Mouse (Mus musculus): Measurements from ENCODE around the gene Plekhm3. TPM values are rescaled to one million over a fixed set of nuclear protein-coding genes. Genes with fewer than 3 reads are reported as not detected.

Gene Plekhm3
- 5.0 and 9.1 TPM in 2 replicates for polyA plus RNA-seq (2015; fragmentation: Nextera tagmentation; extraction: Ambion mirVana)

DNA sequence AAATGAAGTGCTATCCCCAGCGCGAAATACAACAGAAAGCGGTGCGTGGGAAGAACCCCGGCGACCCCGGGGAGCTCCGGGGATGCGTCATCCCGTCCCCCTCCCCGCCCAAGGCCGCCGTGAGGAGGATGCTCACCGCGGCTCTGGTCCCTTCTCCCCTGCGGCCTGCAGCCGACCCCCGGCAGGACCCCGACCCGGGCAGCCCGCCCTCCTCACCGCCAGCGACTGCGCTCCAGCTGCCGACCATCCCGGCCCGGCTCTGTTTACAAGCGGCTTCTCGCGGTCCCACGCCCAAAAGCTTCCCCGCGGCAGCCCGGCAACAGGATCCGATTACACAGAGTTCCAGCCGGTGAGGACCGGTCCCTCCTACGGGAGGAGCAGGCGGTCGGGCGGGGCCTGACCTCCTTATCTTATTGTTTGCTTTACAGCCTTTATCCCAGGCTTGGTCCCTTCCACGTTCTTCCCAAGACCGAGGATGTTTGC, at the start of gene Plekhm3:
Gene Plekhm3, minus strand, starts transcription at position 346 of the 483 bp plus-strand sequence.
- WGBS, result under 1% methylated on average over 42 of the region's 43 CpGs
- H3K9ac ChIP-seq (replicated peaks; ENCODE audit: low read length), result peak within 1 kb of the TSS; percentile 85
- H3K4me3 ChIP-seq (ENCODE audit: low read length), result peak within 1 kb of the TSS; percentile 97
- ATAC-seq (ENCODE audit: low FRiP score, low TSS enrichment), result peak; percentile 96
- H3K36me3 ChIP-seq (ENCODE audit: insufficient read depth, low read length), result no peaks in the 10 kb centered on the region
- H3K9me3 ChIP-seq (ENCODE audit: low read length), result peaks cover 4% of the 10 kb centered on the region
- H3K27me3 ChIP-seq (ENCODE audit: insufficient read depth, low read length), result no peaks in the 10 kb centered on the region
- peaks cover 5% of the 10 kb centered on the region for H3K4me1 ChIP-seq (ENCODE audit: insufficient read depth, low read length)
- H3K27ac ChIP-seq (ENCODE audit: low read length), result peak within 1 kb of the TSS; percentile 63
- peak within 1 kb of the TSS; percentile 77 for H3K4me2 ChIP-seq (replicated peaks; ENCODE audit: low read depth, low read length)

DNA sequence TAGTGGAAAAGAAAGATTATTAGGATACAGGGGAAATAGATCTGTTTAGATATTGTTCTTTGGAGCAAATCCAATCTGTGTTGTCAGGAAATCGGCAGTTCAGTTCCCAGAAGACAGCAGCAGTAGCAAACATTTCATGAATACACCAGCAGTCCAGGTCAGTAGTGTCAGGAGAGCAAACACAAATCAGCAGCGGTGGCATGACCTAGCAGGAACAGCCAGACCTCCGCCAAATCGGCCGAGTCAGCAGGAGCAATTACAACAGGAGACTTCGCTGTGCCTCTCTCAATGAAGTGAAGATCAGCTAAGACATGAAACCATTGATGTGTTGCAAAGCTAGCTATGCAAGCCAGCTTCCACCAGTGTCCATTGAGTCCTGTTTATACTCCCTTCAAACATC, 49.0 kb upstream of the Plekhm3 start:
- Histone ChIP-seq H3K4me3 (ENCODE audit: low read length) (no peak overlapping the region), H3K4me1 (ENCODE audit: insufficient read depth, low read length) (no peaks in the 10 kb centered on the region), H3K27me3 (ENCODE audit: insufficient read depth, low read length) (no peaks in the 10 kb centered on the region), H3K9me3 (ENCODE audit: low read length) (no peaks in the 10 kb centered on the region), H3K9ac (replicated peaks; ENCODE audit: low read length) (no peak overlapping the region), H3K36me3 (ENCODE audit: insufficient read depth, low read length) (no peaks in the 10 kb centered on the region), H3K27ac (ENCODE audit: low read length) (no peak overlapping the region), H3K4me2 (replicated peaks; ENCODE audit: low read depth, low read length) (no peak overlapping the region)
- 68% methylated on average over 6 of the region's 6 CpGs for WGBS
- ATAC-seq (ENCODE audit: low FRiP score, low TSS enrichment), result no peak

DNA sequence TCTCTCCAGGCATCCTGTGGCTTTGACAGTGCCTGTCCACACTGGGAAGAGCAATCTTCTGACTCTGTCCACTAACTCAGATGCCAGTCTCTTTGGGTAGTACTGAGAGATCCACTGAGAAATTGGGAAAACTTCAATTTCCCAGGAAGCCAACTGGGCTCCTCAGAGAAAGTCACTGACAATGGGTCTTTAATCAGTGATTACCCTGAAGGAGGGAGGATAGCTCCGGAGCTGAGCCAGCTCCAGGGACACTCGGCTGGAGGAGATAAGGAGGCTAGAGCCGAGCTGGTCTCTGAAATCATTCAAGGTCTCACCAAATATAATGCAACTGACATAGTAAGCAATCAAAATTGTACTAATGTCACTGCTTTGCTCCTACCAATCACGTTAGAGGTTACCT, 47.9 kb upstream of the Plekhm3 start:
- Histone ChIP-seq H3K9ac (replicated peaks; ENCODE audit: low read length) (no peak overlapping the region), H3K9me3 (ENCODE audit: low read length) (no peaks in the 10 kb centered on the region), H3K27me3 (ENCODE audit: insufficient read depth, low read length) (no peaks in the 10 kb centered on the region), H3K36me3 (ENCODE audit: insufficient read depth, low read length) (no peaks in the 10 kb centered on the region), H3K4me1 (ENCODE audit: insufficient read depth, low read length) (no peaks in the 10 kb centered on the region), H3K27ac (ENCODE audit: low read length) (no peak overlapping the region), H3K4me2 (replicated peaks; ENCODE audit: low read depth, low read length) (no peak overlapping the region), H3K4me3 (ENCODE audit: low read length) (no peak overlapping the region)
- ATAC-seq (ENCODE audit: low FRiP score, low TSS enrichment), result no peak
- WGBS, result 81% methylated on average over 4 of the region's 4 CpGs

DNA sequence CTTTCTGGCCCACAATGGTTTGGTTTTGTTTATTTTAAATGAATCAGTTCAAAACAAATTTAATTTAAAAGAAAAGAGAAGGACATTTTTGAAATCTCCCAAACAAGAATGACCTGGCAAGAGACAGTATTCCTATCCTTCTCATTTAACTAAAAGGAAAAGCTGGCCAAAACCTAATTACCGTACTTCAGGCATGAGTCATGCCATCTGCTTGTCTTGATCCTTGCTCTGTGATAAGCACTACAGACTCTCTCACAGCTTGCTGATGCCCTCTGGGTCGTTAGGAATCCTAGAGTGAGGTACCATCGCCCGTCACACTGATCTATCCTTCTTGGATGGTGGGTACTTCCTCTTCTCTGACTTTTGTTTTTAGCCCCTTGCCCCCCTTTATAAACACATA, 36.6 kb upstream of the Plekhm3 start:
- no peak overlapping the region for H3K9ac ChIP-seq (replicated peaks; ENCODE audit: low read length)
- no peaks in the 10 kb centered on the region for H3K36me3 ChIP-seq (ENCODE audit: insufficient read depth, low read length)
- H3K4me2 ChIP-seq (replicated peaks; ENCODE audit: low read depth, low read length), result no peak overlapping the region
- H3K4me1 ChIP-seq (ENCODE audit: insufficient read depth, low read length), result no peaks in the 10 kb centered on the region
- H3K4me3 ChIP-seq (ENCODE audit: low read length), result no peak overlapping the region
- no peaks in the 10 kb centered on the region for H3K9me3 ChIP-seq (ENCODE audit: low read length)
- WGBS, result 72% methylated on average over 4 of the region's 4 CpGs
- no peaks in the 10 kb centered on the region for H3K27me3 ChIP-seq (ENCODE audit: insufficient read depth, low read length)
- no peak for ATAC-seq (ENCODE audit: low FRiP score, low TSS enrichment)
- H3K27ac ChIP-seq (ENCODE audit: low read length), result no peak overlapping the region

- no peaks in the 10 kb centered on the region for H3K9me3 ChIP-seq (ENCODE audit: low read length)
- no peak overlapping the region for H3K4me2 ChIP-seq (replicated peaks; ENCODE audit: low read depth, low read length)
- no peaks in the 10 kb centered on the region for H3K27me3 ChIP-seq (ENCODE audit: insufficient read depth, low read length)
- no peak overlapping the region for H3K4me3 ChIP-seq (ENCODE audit: low read length)
- H3K9ac ChIP-seq (replicated peaks; ENCODE audit: low read length), result no peak overlapping the region
- H3K27ac ChIP-seq (ENCODE audit: low read length), result no peak overlapping the region
- H3K4me1 ChIP-seq (ENCODE audit: insufficient read depth, low read length), result no peaks in the 10 kb centered on the region
- no peaks in the 10 kb centered on the region for H3K36me3 ChIP-seq (ENCODE audit: insufficient read depth, low read length)
- no peak for ATAC-seq (ENCODE audit: low FRiP score, low TSS enrichment)
Measured at GRCm38 (mm10) chr1:64988176-64988575, 31.6 kb upstream of the Plekhm3 start.

- Histone ChIP-seq H3K4me3 (ENCODE audit: low read length) (no peak overlapping the region), H3K9ac (replicated peaks; ENCODE audit: low read length) (no peak overlapping the region), H3K27me3 (ENCODE audit: insufficient read depth, low read length) (no peaks in the 10 kb centered on the region), H3K27ac (ENCODE audit: low read length) (no peak overlapping the region), H3K4me1 (ENCODE audit: insufficient read depth, low read length) (no peaks in the 10 kb centered on the region), H3K36me3 (ENCODE audit: insufficient read depth, low read length) (no peaks in the 10 kb centered on the region), H3K9me3 (ENCODE audit: low read length) (no peaks in the 10 kb centered on the region), H3K4me2 (replicated peaks; ENCODE audit: low read depth, low read length) (no peak overlapping the region)
- no peak for ATAC-seq (ENCODE audit: low FRiP score, low TSS enrichment)
- 45% methylated on average over 7 of the region's 7 CpGs for WGBS
Measured at GRCm38 (mm10) chr1:64986120-64986519, 29.5 kb upstream of the Plekhm3 start.

GRCm38 (mm10) chr1:64983247-64983646, 26.6 kb upstream of the Plekhm3 start:
- WGBS, result 78% methylated on average over 3 of the region's 3 CpGs
- ATAC-seq (ENCODE audit: low FRiP score, low TSS enrichment), result no peak
- H3K9ac ChIP-seq (replicated peaks; ENCODE audit: low read length), result no peak overlapping the region

GRCm38 (mm10) chr1:64978321-64978799, 21.7 kb upstream of the Plekhm3 start:
- ATAC-seq (ENCODE audit: low FRiP score, low TSS enrichment), result peak; percentile 75
- 70% methylated on average over 7 of the region's 7 CpGs for WGBS
- H3K27me3 ChIP-seq (ENCODE audit: insufficient read depth, low read length), result no peaks in the 10 kb centered on the region

More at GRCm38 (mm10) chr1:64983247-64983646, 26.6 kb upstream of the Plekhm3 start:
- no peak overlapping the region for H3K4me2 ChIP-seq (replicated peaks; ENCODE audit: low read depth, low read length)
- H3K27me3 ChIP-seq (ENCODE audit: insufficient read depth, low read length), result no peaks in the 10 kb centered on the region
- H3K27ac ChIP-seq (ENCODE audit: low read length), result no peak overlapping the region
- H3K36me3 ChIP-seq (ENCODE audit: insufficient read depth, low read length), result no peaks in the 10 kb centered on the region
- H3K9me3 ChIP-seq (ENCODE audit: low read length), result no peaks in the 10 kb centered on the region
- H3K4me3 ChIP-seq (ENCODE audit: low read length), result no peak overlapping the region
- H3K4me1 ChIP-seq (ENCODE audit: insufficient read depth, low read length), result no peaks in the 10 kb centered on the region

DNA sequence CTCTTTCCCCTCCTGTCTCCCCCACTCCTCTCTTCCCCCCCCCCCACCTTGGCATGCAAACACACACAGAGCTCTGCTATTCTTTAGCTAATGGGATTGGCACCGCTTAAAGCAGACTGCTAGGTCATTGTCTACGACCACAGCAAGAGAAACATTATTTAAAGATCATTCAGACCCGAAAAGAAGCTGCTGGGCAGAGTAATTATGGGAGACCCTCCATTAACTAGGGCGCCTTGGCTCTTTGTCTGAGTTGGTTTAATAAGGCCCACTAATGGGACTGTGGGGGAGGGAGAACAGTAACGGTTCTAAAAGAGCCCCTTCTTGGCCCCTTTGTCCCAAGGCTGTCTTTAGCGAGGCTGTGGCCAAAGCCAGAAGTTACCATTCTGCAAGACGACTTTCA, 18.7 kb upstream of the Plekhm3 start:
- Histone ChIP-seq H3K36me3 (ENCODE audit: insufficient read depth, low read length) (no peaks in the 10 kb centered on the region), H3K27me3 (ENCODE audit: insufficient read depth, low read length) (no peaks in the 10 kb centered on the region), H3K4me3 (ENCODE audit: low read length) (no peak overlapping the region), H3K4me2 (replicated peaks; ENCODE audit: low read depth, low read length) (no peak overlapping the region), H3K27ac (ENCODE audit: low read length) (no peak overlapping the region), H3K9me3 (ENCODE audit: low read length) (no peaks in the 10 kb centered on the region), H3K4me1 (ENCODE audit: insufficient read depth, low read length) (no peaks in the 10 kb centered on the region), H3K9ac (replicated peaks; ENCODE audit: low read length) (no peak overlapping the region)
- WGBS, result 36% methylated on average over 7 of the region's 7 CpGs
- no peak for ATAC-seq (ENCODE audit: low FRiP score, low TSS enrichment)

More at GRCm38 (mm10) chr1:64978321-64978799, 21.7 kb upstream of the Plekhm3 start:
- Histone ChIP-seq H3K4me1 (ENCODE audit: insufficient read depth, low read length) (no peaks in the 10 kb centered on the region), H3K27ac (ENCODE audit: low read length) (no peak overlapping the region), H3K9me3 (ENCODE audit: low read length) (no peaks in the 10 kb centered on the region), H3K4me3 (ENCODE audit: low read length) (no peak overlapping the region), H3K9ac (replicated peaks; ENCODE audit: low read length) (no peak overlapping the region), H3K36me3 (ENCODE audit: insufficient read depth, low read length) (no peaks in the 10 kb centered on the region), H3K4me2 (replicated peaks; ENCODE audit: low read depth, low read length) (no peak overlapping the region)

GRCm38 (mm10) chr1:64970685-64971084, 14.1 kb upstream of the Plekhm3 start:
- no peaks in the 10 kb centered on the region for H3K27me3 ChIP-seq (ENCODE audit: insufficient read depth, low read length)
- 73% methylated on average over 5 of the region's 5 CpGs for WGBS

More at GRCm38 (mm10) chr1:64970685-64971084, 14.1 kb upstream of the Plekhm3 start:
- no peak overlapping the region for H3K27ac ChIP-seq (ENCODE audit: low read length)
- no peaks in the 10 kb centered on the region for H3K4me1 ChIP-seq (ENCODE audit: insufficient read depth, low read length)
- no peaks in the 10 kb centered on the region for H3K36me3 ChIP-seq (ENCODE audit: insufficient read depth, low read length)
- H3K4me2 ChIP-seq (replicated peaks; ENCODE audit: low read depth, low read length), result no peak overlapping the region
- peaks cover 2% of the 10 kb centered on the region for H3K9me3 ChIP-seq (ENCODE audit: low read length)
- H3K9ac ChIP-seq (replicated peaks; ENCODE audit: low read length), result no peak overlapping the region
- no peak overlapping the region for H3K4me3 ChIP-seq (ENCODE audit: low read length)
- ATAC-seq (ENCODE audit: low FRiP score, low TSS enrichment), result no peak

Measured in kidney, embryonic 16.5 days (tissue).